Mouse (Mus musculus): ENCODE measurements at regions not wholly inside any gene's neighbourhood (a gene's known extent, or its start where the extent isn't known, plus 50 kb on each side); places are given as distances from the start of the nearest gene placed in this dataset.

- Histone ChIP-seq H3K4me1 (ENCODE audit: control insufficient read depth, insufficient read depth, low read length) (no peaks in the 10 kb centered on the region), H3K4me3 (replicated peaks; ENCODE audit: extremely low read depth, low read depth, low read length) (no peak overlapping the region)
- no peak for DNase-seq
- TF ChIP-seq POLR2A (IDR thresholded peaks at IDR 0.05; ENCODE audit: borderline replicate concordance, extremely low read depth, low read depth, low read length) (no peak), CTCF (IDR thresholded peaks at IDR 0.05; ENCODE audit: insufficient read depth, low read length) (no peak)
- 43% methylated on average over 5 of the region's 5 CpGs for WGBS
Observed at GRCm38 (mm10) chr2:75423872-75424271, 235.2 kb upstream of the Hnrnpa3 start.

- Histone ChIP-seq H3K4me3 (replicated peaks; ENCODE audit: extremely low read depth, low read depth, low read length) (no peak overlapping the region), H3K4me1 (ENCODE audit: control insufficient read depth, insufficient read depth, low read length) (no peaks in the 10 kb centered on the region)
- 34% methylated on average over 7 of the region's 7 CpGs for WGBS
- no peak for DNase-seq
- no peak for TF ChIP-seq CTCF (IDR thresholded peaks at IDR 0.05; ENCODE audit: insufficient read depth, low read length)
Observed at GRCm38 (mm10) chr2:75424363-75424762, 234.7 kb upstream of the Hnrnpa3 start.

- 75% methylated on average over 14 of the region's 14 CpGs for WGBS
- no peak overlapping the region for H3K4me3 ChIP-seq (replicated peaks; ENCODE audit: extremely low read depth, low read depth, low read length)
- no peaks in the 10 kb centered on the region for H3K4me1 ChIP-seq (ENCODE audit: control insufficient read depth, insufficient read depth, low read length)
- no peak for DNase-seq
- no peak for TF ChIP-seq CTCF (IDR thresholded peaks at IDR 0.05; ENCODE audit: insufficient read depth, low read length)
- TF ChIP-seq POLR2A (IDR thresholded peaks at IDR 0.05; ENCODE audit: borderline replicate concordance, extremely low read depth, low read depth, low read length): no peak
Observed at GRCm38 (mm10) chr2:75424911-75425310, 234.2 kb upstream of the Hnrnpa3 start.

- Histone ChIP-seq H3K4me1 (ENCODE audit: control insufficient read depth, insufficient read depth, low read length) (no peaks in the 10 kb centered on the region), H3K4me3 (replicated peaks; ENCODE audit: extremely low read depth, low read depth, low read length) (no peak overlapping the region)
- 56% methylated on average over 7 of the region's 7 CpGs for WGBS
- TF ChIP-seq POLR2A (IDR thresholded peaks at IDR 0.05; ENCODE audit: borderline replicate concordance, extremely low read depth, low read depth, low read length) (no peak), CTCF (IDR thresholded peaks at IDR 0.05; ENCODE audit: insufficient read depth, low read length) (no peak)
- DNase-seq: no peak
Observed at GRCm38 (mm10) chr2:75425384-75425783, 233.7 kb upstream of the Hnrnpa3 start.

GRCm38 (mm10) chr2:75425791-75426190, 233.3 kb upstream of the Hnrnpa3 start:
- Histone ChIP-seq H3K4me3 (replicated peaks; ENCODE audit: extremely low read depth, low read depth, low read length) (no peak overlapping the region), H3K4me1 (ENCODE audit: control insufficient read depth, insufficient read depth, low read length) (no peaks in the 10 kb centered on the region)
- 73% methylated on average over 9 of the region's 9 CpGs for WGBS
- DNase-seq: no peak
- TF ChIP-seq POLR2A (IDR thresholded peaks at IDR 0.05; ENCODE audit: borderline replicate concordance, extremely low read depth, low read depth, low read length): no peak
- no peak for TF ChIP-seq CTCF (IDR thresholded peaks at IDR 0.05; ENCODE audit: insufficient read depth, low read length)

- TF ChIP-seq CTCF (IDR thresholded peaks at IDR 0.05; ENCODE audit: insufficient read depth, low read length) (no peak), POLR2A (IDR thresholded peaks at IDR 0.05; ENCODE audit: borderline replicate concordance, extremely low read depth, low read depth, low read length) (no peak)
- DNase-seq: no peak
- 94% methylated on average over 4 of the region's 4 CpGs for WGBS
- Histone ChIP-seq H3K4me3 (replicated peaks; ENCODE audit: extremely low read depth, low read depth, low read length) (no peak overlapping the region), H3K4me1 (ENCODE audit: control insufficient read depth, insufficient read depth, low read length) (no peaks in the 10 kb centered on the region)
Observed at GRCm38 (mm10) chr2:75427936-75428458, 231.1 kb upstream of the Hnrnpa3 start.

GRCm38 (mm10) chr2:75430161-75430940, 228.7 kb upstream of the Hnrnpa3 start:
- TF ChIP-seq POLR2A (IDR thresholded peaks at IDR 0.05; ENCODE audit: borderline replicate concordance, extremely low read depth, low read depth, low read length) (no peak), CTCF (IDR thresholded peaks at IDR 0.05; ENCODE audit: insufficient read depth, low read length) (no peak)
- Histone ChIP-seq H3K4me3 (replicated peaks; ENCODE audit: extremely low read depth, low read depth, low read length) (no peak overlapping the region), H3K4me1 (ENCODE audit: control insufficient read depth, insufficient read depth, low read length) (no peaks in the 10 kb centered on the region)
- no peak for DNase-seq
- WGBS: 76% methylated on average over 4 of the region's 4 CpGs

GRCm38 (mm10) chr2:75431981-75432380, 227.1 kb upstream of the Hnrnpa3 start:
- TF ChIP-seq POLR2A (IDR thresholded peaks at IDR 0.05; ENCODE audit: borderline replicate concordance, extremely low read depth, low read depth, low read length) (no peak), CTCF (IDR thresholded peaks at IDR 0.05; ENCODE audit: insufficient read depth, low read length) (no peak)
- Histone ChIP-seq H3K4me1 (ENCODE audit: control insufficient read depth, insufficient read depth, low read length) (no peaks in the 10 kb centered on the region), H3K4me3 (replicated peaks; ENCODE audit: extremely low read depth, low read depth, low read length) (no peak overlapping the region)
- DNase-seq: no peak
- 74% methylated on average over 6 of the region's 6 CpGs for WGBS

GRCm38 (mm10) chr2:75434521-75434920, 224.5 kb upstream of the Hnrnpa3 start:
- TF ChIP-seq POLR2A (IDR thresholded peaks at IDR 0.05; ENCODE audit: borderline replicate concordance, extremely low read depth, low read depth, low read length) (no peak), CTCF (IDR thresholded peaks at IDR 0.05; ENCODE audit: insufficient read depth, low read length) (no peak)
- 75% methylated on average over 17 of the region's 17 CpGs for WGBS
- Histone ChIP-seq H3K4me3 (replicated peaks; ENCODE audit: extremely low read depth, low read depth, low read length) (no peak overlapping the region), H3K4me1 (ENCODE audit: control insufficient read depth, insufficient read depth, low read length) (no peaks in the 10 kb centered on the region)
- no peak for DNase-seq
